ENCODE assay signal across 8 mouse cellular contexts in the genomic region with DNA sequence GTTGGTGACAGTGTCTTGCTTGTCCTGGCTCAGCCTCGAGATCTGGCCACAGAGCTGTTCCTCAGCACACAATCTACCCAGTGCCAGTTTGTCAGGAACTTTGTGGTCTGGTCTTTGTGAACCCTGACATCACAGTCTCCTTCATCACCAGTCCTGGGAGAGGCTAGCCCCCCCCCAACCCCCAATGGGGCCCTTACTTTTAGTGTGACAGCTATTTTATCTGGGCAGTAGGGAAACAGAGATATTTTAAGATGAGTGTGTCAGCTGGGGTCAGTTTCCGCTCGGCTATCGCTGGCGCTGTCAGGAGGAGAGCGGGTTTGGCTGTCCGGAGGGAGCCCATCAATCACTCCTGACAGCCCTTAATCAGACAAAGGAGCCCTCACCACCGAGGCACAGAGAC. TPM values are rescaled to one million over a fixed set of nuclear protein-coding genes. Genes with fewer than 3 reads are reported as not detected.
DNase-seq lines count a peak whose midpoint lies in the region; ATAC-seq and TF ChIP-seq lines count a peak whose summit lies in the region.

No protein-coding gene starts in this region.

- no peaks in the 10 kb centered on the region for H3K9me3 ChIP-seq in heart, embryonic 15.5 days (replicated peaks)
- no peaks in the 10 kb centered on the region for H3K9me3 ChIP-seq in hindbrain, embryonic 12.5 days (replicated peaks)
- no peaks in the 10 kb centered on the region for H3K9me3 ChIP-seq in liver, embryonic 16.5 days (replicated peaks; ENCODE audit: control insufficient read depth, low read length)
- no peaks in the 10 kb centered on the region for H3K9me3 ChIP-seq in intestine, embryonic 16.5 days (ENCODE audit: control insufficient read depth, low read length)

- H3K36me3 ChIP-seq in heart, embryonic 15.5 days: no peaks in the 10 kb centered on the region
- no peaks in the 10 kb centered on the region for H3K36me3 ChIP-seq in hindbrain, embryonic 12.5 days
- H3K36me3 ChIP-seq in liver, embryonic 16.5 days (ENCODE audit: control insufficient read depth, insufficient read depth): no peaks in the 10 kb centered on the region
- H3K36me3 ChIP-seq in intestine, embryonic 16.5 days (ENCODE audit: control insufficient read depth, insufficient read depth, low read length): no peaks in the 10 kb centered on the region

- H3K4me3 ChIP-seq in heart, embryonic 15.5 days: no peak overlapping the region
- no peak overlapping the region for H3K4me3 ChIP-seq in hindbrain, embryonic 12.5 days
- H3K4me3 ChIP-seq in liver, embryonic 16.5 days (ENCODE audit: low read depth, low read length): no peak overlapping the region
- H3K4me3 ChIP-seq in intestine, embryonic 16.5 days (ENCODE audit: low read length): no peak overlapping the region
- no peak overlapping the region for H3K4me3 ChIP-seq in cerebellum, adult 2 months (replicated peaks; ENCODE audit: insufficient read depth, low read depth, low read length)

- TF ChIP-seq POLR2A in cerebellum, adult 2 months (IDR thresholded peaks at IDR 0.05; ENCODE audit: borderline replicate concordance, insufficient read depth, low read length): no peak

- DNase-seq in heart, adult 9 months (ENCODE audit: low spot score in 2 of 2): no peak
- peak; percentile 53 to 70 for DNase-seq in adrenal gland, postnatal 36 days
- DNase-seq in ovary, postnatal 14 days (ENCODE audit: low spot score): no peak
- DNase-seq in cerebellum, adult 2 months: no peak

- peak overlapping the region; percentile 58 for H3K27ac ChIP-seq in heart, embryonic 15.5 days
- H3K27ac ChIP-seq in hindbrain, embryonic 12.5 days: peak overlapping the region; percentile 79
- H3K27ac ChIP-seq in liver, embryonic 16.5 days (ENCODE audit: low read length): no peak overlapping the region
- no peak overlapping the region for H3K27ac ChIP-seq in intestine, embryonic 16.5 days (ENCODE audit: low read length)
- H3K27ac ChIP-seq in cerebellum, adult 2 months (ENCODE audit: insufficient read depth, low read length): no peak overlapping the region

- no peak overlapping the region for H3K9ac ChIP-seq in heart, embryonic 15.5 days
- 0 out of 2 replicates have a peak overlapping the region, but pooled peaks have one; percentile 18 for H3K9ac ChIP-seq in hindbrain, embryonic 12.5 days
- no peak overlapping the region for H3K9ac ChIP-seq in liver, embryonic 16.5 days (ENCODE audit: low read depth, low read length)
- no peak overlapping the region for H3K9ac ChIP-seq in intestine, embryonic 16.5 days (ENCODE audit: low read depth, low read length)

- H3K4me2 ChIP-seq in heart, embryonic 15.5 days: no peak overlapping the region
- H3K4me2 ChIP-seq in hindbrain, embryonic 12.5 days (replicated peaks): no peak overlapping the region
- no peak overlapping the region for H3K4me2 ChIP-seq in liver, embryonic 16.5 days (ENCODE audit: low read depth, low read length)
- H3K4me2 ChIP-seq in intestine, embryonic 16.5 days (ENCODE audit: low read depth, low read length): no peak overlapping the region

- H3K27me3 ChIP-seq in heart, embryonic 15.5 days: no peaks in the 10 kb centered on the region
- H3K27me3 ChIP-seq in hindbrain, embryonic 12.5 days: no peaks in the 10 kb centered on the region
- H3K27me3 ChIP-seq in liver, embryonic 16.5 days (ENCODE audit: control insufficient read depth, insufficient read depth, low read depth, low read length): no peaks in the 10 kb centered on the region
- no peaks in the 10 kb centered on the region for H3K27me3 ChIP-seq in intestine, embryonic 16.5 days (replicated peaks; ENCODE audit: control insufficient read depth, insufficient read depth, low read length)
- no peaks in the 10 kb centered on the region for H3K27me3 ChIP-seq in cerebellum, adult 2 months (ENCODE audit: control insufficient read depth, insufficient read depth, low read length)

- WGBS in heart, embryonic 15.5 days: 7% methylated on average over 8 of the region's 8 CpGs
- WGBS in hindbrain, embryonic 12.5 days: 12% methylated on average over 8 of the region's 8 CpGs
- 4% methylated on average over 8 of the region's 8 CpGs for WGBS in liver, embryonic 16.5 days (ENCODE audit: insufficient replicate concordance)
- 16% methylated on average over 8 of the region's 8 CpGs for WGBS in intestine, embryonic 16.5 days
- WGBS in cerebellum, adult 2 months: 82% methylated on average over 8 of the region's 8 CpGs

- no peak for ATAC-seq in heart, embryonic 15.5 days (replicated peaks; ENCODE audit: insufficient number of reproducible peaks, insufficient read depth, low FRiP score, low read depth)
- no peak for ATAC-seq in hindbrain, embryonic 12.5 days (ENCODE audit: low FRiP score)
- 0 out of 2 replicates have a peak, but pooled peaks have one; percentile 5 for ATAC-seq in liver, embryonic 16.5 days (ENCODE audit: low read depth)
- ATAC-seq in intestine, embryonic 16.5 days: no peak

- H3K4me1 ChIP-seq in heart, embryonic 15.5 days (replicated peaks): peaks cover 59% of the 10 kb centered on the region
- H3K4me1 ChIP-seq in hindbrain, embryonic 12.5 days: peaks cover 83% of the 10 kb centered on the region
- H3K4me1 ChIP-seq in liver, embryonic 16.5 days (ENCODE audit: control insufficient read depth, low read depth, low read length): no peaks in the 10 kb centered on the region
- peaks cover 6% of the 10 kb centered on the region; the same call in 1 of the 2 replicates for H3K4me1 ChIP-seq in intestine, embryonic 16.5 days (ENCODE audit: control insufficient read depth, insufficient read depth, low read length)
- peaks cover 29% of the 10 kb centered on the region for H3K4me1 ChIP-seq in cerebellum, adult 2 months (ENCODE audit: control insufficient read depth, insufficient read depth, low read length)

- no peak for TF ChIP-seq CTCF in cerebellum, adult 2 months (IDR thresholded peaks at IDR 0.05; ENCODE audit: borderline replicate concordance, insufficient read depth, low read depth, low read length)

RNA-seq across cellular contexts. Expression of gene Ccdc182, which starts 19.7 kb away (rescaled TPM):
- polyA plus RNA-seq in heart, embryonic 15.5 days (2015; fragmentation: Nextera tagmentation; extraction: Ambion mirVana): not detected in 2 replicates
- total RNA-seq in adrenal gland, postnatal 36 days (2021): not detected
- 3.8 and 4.3 TPM in 2 replicates for polyA plus RNA-seq in hindbrain, embryonic 12.5 days (2016; fragmentation: Nextera tagmentation; extraction: Ambion mirVana)
- not detected in 2 replicates for polyA plus RNA-seq in liver, embryonic 16.5 days (2015; fragmentation: Nextera tagmentation; extraction: Ambion mirVana)
- not detected in 2 replicates for polyA plus RNA-seq in intestine, embryonic 16.5 days (2015; fragmentation: Nextera tagmentation; extraction: Ambion mirVana)
- 0.23 TPM in 1 of 2 replicates, not detected in the other for polyA plus RNA-seq in cerebellum, adult 2 months (2012; rRNA removed)

Comparison
In these comparisons a context has a peak if more than half of its experiments do, and no peak if none do; other contexts are left out.
1. H3K27ac ChIP-seq: peak in heart, embryonic 15.5 days (single experiment) and hindbrain, embryonic 12.5 days (single experiment); none in liver, embryonic 16.5 days (single experiment), intestine, embryonic 16.5 days (single experiment) and cerebellum, adult 2 months (single experiment).
2. DNase-seq: peak in adrenal gland, postnatal 36 days (2 of 2); none in heart, adult 9 months (0 of 2), ovary, postnatal 14 days (single experiment) and cerebellum, adult 2 months (0 of 2).